Mouse (Mus musculus) small intestine, adult 2 months (tissue): ENCODE data around the gene Exoc6.

Experiments
- CTCF ChIP-seq: fragments of 200-500 bp; IDR thresholded peaks from 2 replicates; pipeline ENCODE4 v1.5.1; 2012; ENCODE audit warnings: low read depth, mild to moderate bottlenecking, control low read depth, inconsistent platforms, low read length, moderate library complexity, mixed read lengths; ENCODE audit not compliant: insufficient replicate concordance, insufficient read length; ENCODE audit errors: extremely low read depth
- POLR2A ChIP-seq: fragments of 200-500 bp; IDR thresholded peaks from 2 replicates; pipeline ENCODE4 v1.6.1; 2012; ENCODE audit warnings: low read depth, mild to moderate bottlenecking, control low read depth, inconsistent platforms, low read length, moderate library complexity

DNA sequence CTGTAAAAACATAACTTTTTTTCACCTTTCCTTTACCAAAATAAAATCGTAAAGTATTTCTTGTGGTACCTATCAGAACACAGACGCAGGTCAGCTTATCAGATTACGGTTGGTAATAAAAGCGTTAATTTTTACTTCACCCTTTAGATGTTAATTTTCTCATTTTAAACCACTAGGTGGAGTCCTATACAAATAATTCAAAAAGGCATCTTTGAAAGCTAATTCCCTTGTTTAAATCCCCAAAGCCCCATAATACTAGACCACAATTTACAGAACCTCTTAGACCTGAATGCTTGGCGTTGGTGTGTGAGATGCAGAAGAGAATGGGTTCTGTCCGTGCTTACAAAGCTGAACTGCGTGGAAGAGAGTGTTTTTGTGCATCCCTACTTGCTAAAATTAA lies 15.6 kb downstream of the Exoc6 start:
- TF ChIP-seq CTCF (no peak), POLR2A (no peak)
